Mouse (Mus musculus) C2C12 (cell line): ENCODE measurements around the gene Actr1b. TPM values are rescaled to one million over a fixed set of nuclear protein-coding genes. Genes with fewer than 3 reads are reported as not detected.

ENCODE experiments used
- H3K27me3 ChIP-seq: one replicate; pipeline ENCODE4 v1.6.1; 2011; ENCODE audit not compliant: control insufficient read depth, insufficient read depth, insufficient read length
- H3K36me3 ChIP-seq: one replicate; pipeline ENCODE4 v1.6.1; 2011; ENCODE audit not compliant: control insufficient read depth, insufficient read depth
- H3K4me3 ChIP-seq: one replicate; pipeline ENCODE4 v1.5.1; 2011; ENCODE audit warnings: mild to moderate bottlenecking, control low read depth; ENCODE audit not compliant: poor library complexity, insufficient read depth, severe bottlenecking
- H3K79me2 ChIP-seq: one replicate; pipeline ENCODE4 v1.6.1; 2011; ENCODE audit not compliant: control insufficient read depth, insufficient read depth
- H3K79me3 ChIP-seq: one replicate; pipeline ENCODE4 v1.6.1; 2011; ENCODE audit warnings: low read depth, control low read depth
- H3ac ChIP-seq: one replicate; pipeline ENCODE3; 2011; ENCODE audit warnings: low read depth; ENCODE audit not compliant: control insufficient read depth, insufficient read length
- CEBPB ChIP-seq: IDR thresholded peaks from one replicate; pipeline ENCODE4 v1.6.1; 2011; ENCODE audit warnings: low read depth, mild to moderate bottlenecking, control low read depth, moderate library complexity
- CTCF ChIP-seq: IDR thresholded peaks from one replicate; pipeline ENCODE4 v1.5.1; 2011; ENCODE audit not compliant: control insufficient read depth, insufficient read depth, insufficient read length
- FOSL1 ChIP-seq: IDR thresholded peaks from one replicate; pipeline ENCODE4 v1.8.0; 2011; ENCODE audit warnings: mild to moderate bottlenecking, low read length; ENCODE audit not compliant: poor library complexity, insufficient read depth, severe bottlenecking
- MAX ChIP-seq: IDR thresholded peaks from one replicate; pipeline ENCODE4 v1.6.1; 2011; ENCODE audit warnings: mild to moderate bottlenecking, control low read depth
- MYOD1 ChIP-seq: IDR thresholded peaks from one replicate; pipeline ENCODE4 v1.6.1; 2011; ENCODE audit warnings: low read depth; ENCODE audit not compliant: control insufficient read depth, insufficient read length
- MYOG ChIP-seq: IDR thresholded peaks from one replicate; pipeline ENCODE4 v1.6.1; 2011; ENCODE audit not compliant: control insufficient read depth, insufficient read length; ENCODE audit errors: extremely low read depth
- USF1 ChIP-seq: IDR thresholded peaks from one replicate; pipeline ENCODE4 v1.6.1; 2011; ENCODE audit warnings: low read depth, mild to moderate bottlenecking, control low read depth, moderate library complexity
- polyA plus RNA-seq: library from polyadenylated mRNA; unstranded; fragments of >200 nt; fragmentation: generic; extraction: Trizol; gene quantifications from one replicate; pipeline ENCODE4 v1.2.1, GENCODE M21; 2012; ENCODE audit warnings: missing spikeins

Actr1b gene
- polyA plus RNA-seq, 1 experiment = 106 TPM

GRCm38 (mm10) chr1:36709055-36709853 lies 5.0 kb downstream of the Actr1b start:
- H3K79me2 ChIP-seq = peaks cover 33% of the 10 kb centered on the region
- H3K36me3 ChIP-seq = peaks cover 22% of the 10 kb centered on the region
- peaks cover 27% of the 10 kb centered on the region for H3K79me3 ChIP-seq
- H3K27me3 ChIP-seq = peaks cover under 1% of the 10 kb centered on the region
- TF ChIP-seq FOSL1 (no peak), MYOG (no peak), CEBPB (no peak), USF1 (no peak), MYOD1 (no peak), CTCF (no peak), MAX (no peak)
- peak overlapping the region; percentile 90 for H3K4me3 ChIP-seq
- H3ac ChIP-seq = peak overlapping the region; percentile 93

- Histone ChIP-seq H3K4me3 (peak overlapping the region; percentile 90), H3K79me3 (peaks cover 27% of the 10 kb centered on the region), H3K27me3 (no peaks in the 10 kb centered on the region), H3K79me2 (peaks cover 33% of the 10 kb centered on the region), H3ac (peak overlapping the region; percentile 93), H3K36me3 (peaks cover 26% of the 10 kb centered on the region)
- TF ChIP-seq USF1 = no peak
- TF ChIP-seq CEBPB = no peak
- no peak for TF ChIP-seq MAX
- no peak for TF ChIP-seq MYOG
- no peak for TF ChIP-seq FOSL1
- TF ChIP-seq CTCF = no peak
- no peak for TF ChIP-seq MYOD1
Measured at GRCm38 (mm10) chr1:36708626-36709025, 5.6 kb downstream of the Actr1b start.

GRCm38 (mm10) chr1:36707797-36708196 lies 6.4 kb downstream of the Actr1b start:
- peaks cover 31% of the 10 kb centered on the region for H3K36me3 ChIP-seq
- no peak overlapping the region for H3ac ChIP-seq
- TF ChIP-seq MYOG (no peak), MYOD1 (no peak), FOSL1 (no peak), MAX (no peak), CTCF (no peak), USF1 (no peak), CEBPB (no peak)
- H3K4me3 ChIP-seq = no peak overlapping the region
- peaks cover 33% of the 10 kb centered on the region for H3K79me2 ChIP-seq
- H3K79me3 ChIP-seq = peaks cover 27% of the 10 kb centered on the region
- no peaks in the 10 kb centered on the region for H3K27me3 ChIP-seq

GRCm38 (mm10) chr1:36707166-36707565 lies 7.1 kb downstream of the Actr1b start:
- H3ac ChIP-seq = no peak overlapping the region
- H3K36me3 ChIP-seq = peaks cover 36% of the 10 kb centered on the region
- peaks cover 33% of the 10 kb centered on the region for H3K79me2 ChIP-seq
- TF ChIP-seq CTCF = no peak
- TF ChIP-seq CEBPB = no peak
- no peak for TF ChIP-seq MYOG
- no peak for TF ChIP-seq MYOD1
- no peak for TF ChIP-seq MAX
- no peak for TF ChIP-seq FOSL1
- TF ChIP-seq USF1 = no peak
- H3K4me3 ChIP-seq = no peak overlapping the region
- H3K79me3 ChIP-seq = peaks cover 27% of the 10 kb centered on the region
- no peaks in the 10 kb centered on the region for H3K27me3 ChIP-seq

GRCm38 (mm10) chr1:36697030-36697429 lies 17.2 kb downstream of the Actr1b start:
- Histone ChIP-seq H3K27me3 (no peaks in the 10 kb centered on the region), H3K79me2 (peaks cover 12% of the 10 kb centered on the region), H3ac (no peak overlapping the region), H3K36me3 (peaks cover 57% of the 10 kb centered on the region), H3K4me3 (no peak overlapping the region), H3K79me3 (peaks cover 10% of the 10 kb centered on the region)
- no peak for TF ChIP-seq CEBPB
- TF ChIP-seq USF1 = no peak
- TF ChIP-seq FOSL1 = no peak
- TF ChIP-seq MYOD1 = no peak
